In genomic region chr16:59558916-59559299, GRCm38 (mm10) we compare ENCODE assay signal across 21 mouse cellular contexts. TPM values are rescaled to one million over a fixed set of nuclear protein-coding genes. Genes with fewer than 3 reads are reported as not detected.
DNase-seq lines count a peak whose midpoint lies in the region; ATAC-seq and TF ChIP-seq lines count a peak whose summit lies in the region.
"Had no signal": no experiment of that assay in that cellular context is flagged by ENCODE, and none has a peak within 500 bp of the region (broad histone marks: within the 10 kb centered on the region; RNA-seq: fewer than 3 reads in every experiment).

No protein-coding gene starts in this region.

- H3K4me3 ChIP-seq in heart, embryonic 16.5 days (ENCODE audit: low read length): no peak overlapping the region
- no peak overlapping the region for H3K4me3 ChIP-seq in kidney, postnatal 0 days (replicated peaks; ENCODE audit: low read depth, low read length)
- no peak overlapping the region for H3K4me3 ChIP-seq in bone marrow macrophage, adult 2 months (ENCODE audit: insufficient read depth, low read length)
- H3K4me3 ChIP-seq in macrophage (ENCODE audit: inconsistent target): no peak overlapping the region
- H3K4me3 ChIP-seq: embryonic facial prominence, embryonic 13.5 days; forebrain, embryonic 13.5 days; hindbrain, embryonic 15.5 days; megakaryocyte, embryonic 14.5 days; midbrain, embryonic 13.5 days had no signal

- no peaks in the 10 kb centered on the region for H3K4me1 ChIP-seq in heart, embryonic 16.5 days (ENCODE audit: control insufficient read depth, insufficient read depth, low read length)
- H3K4me1 ChIP-seq in kidney, postnatal 0 days (replicated peaks; ENCODE audit: insufficient read depth, low read length): no peaks in the 10 kb centered on the region
- peaks cover 24% of the 10 kb centered on the region for H3K4me1 ChIP-seq in bone marrow macrophage, adult 2 months (ENCODE audit: control insufficient read depth, insufficient read depth, low read length)
- H3K4me1 ChIP-seq: embryonic facial prominence, embryonic 13.5 days; forebrain, embryonic 13.5 days; hindbrain, embryonic 15.5 days; megakaryocyte, embryonic 14.5 days; midbrain, embryonic 13.5 days had no signal

- no peak for TF ChIP-seq POLR2A in bone marrow macrophage, adult 2 months (IDR thresholded peaks at IDR 0.05; ENCODE audit: borderline replicate concordance, low read depth, low read length)

- no peak for TF ChIP-seq CTCF in kidney, postnatal 0 days (IDR thresholded peaks at IDR 0.05; ENCODE audit: low read depth)
- TF ChIP-seq CTCF in bone marrow macrophage, adult 2 months (IDR thresholded peaks at IDR 0.05; ENCODE audit: low read depth, low read length): no peak

- H3K36me3 ChIP-seq in heart, embryonic 16.5 days (ENCODE audit: control insufficient read depth, insufficient read depth): peaks cover 39% of the 10 kb centered on the region
- no peaks in the 10 kb centered on the region; the same call in 1 of the 2 replicates for H3K36me3 ChIP-seq in kidney, postnatal 0 days (ENCODE audit: insufficient read depth, low read length)
- H3K36me3 ChIP-seq in macrophage (ENCODE audit: inconsistent target): peaks cover 10% of the 10 kb centered on the region; the same call in 1 of the 2 replicates
- H3K36me3 ChIP-seq: G1E; hindbrain, embryonic 15.5 days; midbrain, embryonic 13.5 days had no signal

- no peak overlapping the region for H3K4me2 ChIP-seq in heart, embryonic 16.5 days (ENCODE audit: low read depth, low read length)
- peak overlapping the region; percentile 34 for H3K4me2 ChIP-seq in kidney, postnatal 0 days (ENCODE audit: low read length)
- H3K4me2 ChIP-seq: embryonic facial prominence, embryonic 13.5 days; forebrain, embryonic 13.5 days; hindbrain, embryonic 15.5 days; midbrain, embryonic 13.5 days had no signal

- WGBS in heart, embryonic 16.5 days: 88% methylated on average over 10 of the region's 10 CpGs
- WGBS in kidney, postnatal 0 days: 69% methylated on average over 10 of the region's 10 CpGs
- 96% methylated on average over 10 of the region's 10 CpGs for WGBS in macrophage (ENCODE audit: missing documents)

- H3K27ac ChIP-seq in heart, embryonic 16.5 days (ENCODE audit: low read length): 0 out of 2 replicates have a peak overlapping the region, but pooled peaks have one; percentile 50
- H3K27ac ChIP-seq in kidney, postnatal 0 days: no peak overlapping the region
- peak overlapping the region; percentile 79 for H3K27ac ChIP-seq in bone marrow macrophage, adult 2 months (ENCODE audit: insufficient read depth, low read depth, low read length)
- peak overlapping the region; percentile 21; the same call in 1 of the 2 replicates for H3K27ac ChIP-seq in macrophage
- H3K27ac ChIP-seq: forebrain, embryonic 13.5 days; hindbrain, embryonic 15.5 days; midbrain, embryonic 13.5 days had no signal

- ATAC-seq in heart, embryonic 16.5 days (replicated peaks; ENCODE audit: extremely low read depth, insufficient read depth, low FRiP score): no peak
- no peak for ATAC-seq in kidney, postnatal 0 days (replicated peaks; ENCODE audit: low FRiP score, low read depth)
- ATAC-seq: forebrain, embryonic 13.5 days; midbrain, embryonic 13.5 days had no signal

- no peak overlapping the region for H3K9ac ChIP-seq in heart, embryonic 16.5 days (ENCODE audit: low read length)
- H3K9ac ChIP-seq in kidney, postnatal 0 days (ENCODE audit: low read depth, low read length): no peak overlapping the region
- H3K9ac ChIP-seq: embryonic facial prominence, embryonic 13.5 days; forebrain, embryonic 13.5 days; hindbrain, embryonic 15.5 days; midbrain, embryonic 13.5 days had no signal

- H3K9me3 ChIP-seq in heart, embryonic 16.5 days (replicated peaks; ENCODE audit: control insufficient read depth, low read length): no peaks in the 10 kb centered on the region
- H3K9me3 ChIP-seq in kidney, postnatal 0 days (replicated peaks; ENCODE audit: low read length): no peaks in the 10 kb centered on the region
- H3K9me3 ChIP-seq: embryonic facial prominence, embryonic 13.5 days; forebrain, embryonic 13.5 days; G1E; hindbrain, embryonic 15.5 days; megakaryocyte, embryonic 14.5 days; midbrain, embryonic 13.5 days had no signal

- H3K79me2 ChIP-seq in macrophage (ENCODE audit: inconsistent target): no peaks in the 10 kb centered on the region

- H3K27me3 ChIP-seq in heart, embryonic 16.5 days (ENCODE audit: control insufficient read depth, insufficient read depth, low read length): no peaks in the 10 kb centered on the region
- H3K27me3 ChIP-seq in kidney, postnatal 0 days (ENCODE audit: insufficient read depth, low read length): no peaks in the 10 kb centered on the region
- H3K27me3 ChIP-seq: embryonic facial prominence, embryonic 13.5 days; forebrain, embryonic 13.5 days; hindbrain, embryonic 15.5 days; megakaryocyte, embryonic 14.5 days; midbrain, embryonic 13.5 days had no signal

- DNase-seq in heart, adult 18-20 months: no peak
- no peak for DNase-seq in kidney, postnatal 0 days (ENCODE audit: low spot score)
- DNase-seq in kidney, adult 18-20 months: no peak
- no peak for DNase-seq in right cerebral cortex, postnatal 4 days
- no peak for DNase-seq in right cerebral cortex, adult 2 months (ENCODE audit: low spot score in 2 of 2)
- DNase-seq: adrenal gland, postnatal 10 days; cerebellum, adult 8-10 months; cerebellum, postnatal 36 days; liver; right cerebral cortex, postnatal 14 days; thymus, adult 2 months; thymus, postnatal 4 days had no signal

RNA-seq across cellular contexts. Expression of gene Crybg3, which starts 41.9 kb away (rescaled TPM):
- polyA plus RNA-seq in heart, embryonic 16.5 days (2015; fragmentation: Nextera tagmentation; extraction: Ambion mirVana): 11.2 and 12.6 TPM in 2 replicates
- 10 to 100 TPM; 71.9 to 73.5 TPM for total RNA-seq in heart, adult 18-20 months (2021)
- 4.2 and 5.4 TPM in 2 replicates for polyA plus RNA-seq in kidney, postnatal 0 days (2015; fragmentation: Nextera tagmentation; extraction: Ambion mirVana)
- polyA plus RNA-seq in bone marrow macrophage, adult 2 months (2012; ENCODE audit: insufficient read depth, insufficient read length, missing spikeins): 21.4 and 25.8 TPM in 2 replicates
- 100 to 1,000 TPM in 5 of 26 experiments, 10 to 100 TPM in 21; 25.0 to 196 (median 61.1) TPM for total RNA-seq in macrophage (2018; cell fraction: chromatin; rRNA removed)
- total RNA-seq in macrophage (2018; cell fraction: cytosol; rRNA removed): 10 to 100 TPM; 12.1 to 34.3 (median 16.9) TPM
- total RNA-seq in macrophage (2018; cell fraction: nucleus; rRNA removed): 100 to 1,000 TPM in 1 of 26 experiments, 10 to 100 TPM in 25; 18.9 to 136 (median 38.1) TPM
- 10.0 to 23.3 TPM (median 12.1 TPM) in 3 replicates for polyA plus RNA-seq in macrophage (2018)
